In genomic region chr15:101191459-101192259, GRCm38 (mm10) we compare ENCODE assay signal across 8 mouse cellular contexts. TPM values are rescaled to one million over a fixed set of nuclear protein-coding genes. Genes with fewer than 3 reads are reported as not detected.
DNase-seq lines count a peak whose midpoint lies in the region; ATAC-seq and TF ChIP-seq lines count a peak whose summit lies in the region.

No protein-coding gene starts in this region.

- H3K4me2 ChIP-seq in limb, embryonic 14.5 days (replicated peaks; ENCODE audit: low read depth, low read length, severe bottlenecking), result no peak overlapping the region
- no peak overlapping the region for H3K4me2 ChIP-seq in midbrain, embryonic 12.5 days (replicated peaks)

- 46% methylated on average over 13 of the region's 13 CpGs for WGBS in limb, embryonic 14.5 days
- 16% methylated on average over 13 of the region's 13 CpGs for WGBS in midbrain, embryonic 12.5 days

- H3K9ac ChIP-seq in limb, embryonic 14.5 days (ENCODE audit: low read depth, low read length, severe bottlenecking), result no peak overlapping the region
- H3K9ac ChIP-seq in midbrain, embryonic 12.5 days (replicated peaks), result no peak overlapping the region; the same call in 1 of the 2 replicates

- peaks cover 29% of the 10 kb centered on the region for H3K36me3 ChIP-seq in limb, embryonic 14.5 days (ENCODE audit: control insufficient read depth, insufficient read depth, low read length)
- peaks cover 29% of the 10 kb centered on the region for H3K36me3 ChIP-seq in midbrain, embryonic 12.5 days

- TF ChIP-seq POLR2A in limb, embryonic 14.5 days (IDR thresholded peaks at IDR 0.05; ENCODE audit: borderline replicate concordance, extremely low read depth, insufficient read depth, insufficient read length), result no peak

- H3K27me3 ChIP-seq in limb, embryonic 14.5 days (ENCODE audit: control insufficient read depth, insufficient read depth, low read length), result no peaks in the 10 kb centered on the region
- H3K27me3 ChIP-seq in midbrain, embryonic 12.5 days, result no peaks in the 10 kb centered on the region

- ATAC-seq in granulocyte monocyte progenitor cell, adult 5-6 weeks (replicated peaks; ENCODE audit: poor library complexity, severe bottlenecking), result peak; percentile 68
- peak; percentile 60; the same call in 1 of the 2 replicates for ATAC-seq in limb, embryonic 14.5 days (ENCODE audit: low FRiP score, low read depth)
- peak; percentile 79 for ATAC-seq in midbrain, embryonic 12.5 days (ENCODE audit: low FRiP score, low read depth)

- H3K27ac ChIP-seq in limb, embryonic 14.5 days (replicated peaks; ENCODE audit: low read depth, low read length), result no peak overlapping the region
- peak overlapping the region; percentile 64 for H3K27ac ChIP-seq in midbrain, embryonic 12.5 days (replicated peaks)

- no peaks in the 10 kb centered on the region for H3K9me3 ChIP-seq in limb, embryonic 14.5 days (ENCODE audit: control insufficient read depth, low read length)
- H3K9me3 ChIP-seq in midbrain, embryonic 12.5 days, result no peaks in the 10 kb centered on the region

- H3K4me3 ChIP-seq in limb, embryonic 14.5 days (replicated peaks; ENCODE audit: low read length), result no peak overlapping the region
- H3K4me3 ChIP-seq in midbrain, embryonic 12.5 days, result no peak overlapping the region

- DNase-seq in layer of hippocampus, adult 9-11 months, result peak; percentile 54
- no peak for DNase-seq in layer of hippocampus, postnatal 25 days (ENCODE audit: extremely low spot score in 1 of 2, low spot score in 1 of 2)
- peak; percentile 73 for DNase-seq in brain, adult 2 months (ENCODE audit: low read depth, low spot score)
- DNase-seq in limb, embryonic 14.5 days (ENCODE audit: low spot score), result no peak
- no peak for DNase-seq in thymus, postnatal 0 days (ENCODE audit: low spot score)
- DNase-seq in spleen, adult 12 weeks (ENCODE audit: low spot score), result no peak

- peaks cover 6% of the 10 kb centered on the region; the same call in 1 of the 2 replicates for H3K4me1 ChIP-seq in limb, embryonic 14.5 days (ENCODE audit: control insufficient read depth, insufficient read depth, low read length)
- peaks cover 32% of the 10 kb centered on the region for H3K4me1 ChIP-seq in midbrain, embryonic 12.5 days

RNA-seq across cellular contexts. Expression of gene Acvr1b, which starts 17.8 kb away (rescaled TPM):
- total RNA-seq in layer of hippocampus, postnatal 25 days (2021), result 10 to 100 TPM; 82.8 to 83.1 TPM
- total RNA-seq in granulocyte monocyte progenitor cell, adult 5-6 weeks (2014; fragmentation: Nextera tagmentation), result 6.9 and 8.7 TPM in 2 replicates
- 6.9 and 9.9 TPM in 2 replicates for total RNA-seq in granulocyte monocyte progenitor cell, adult 5-6 weeks (2017)
- 27.2 and 32.8 TPM in 2 replicates for polyA plus RNA-seq in limb, embryonic 14.5 days (2012; rRNA removed)
- 12.3 and 12.9 TPM in 2 replicates for polyA plus RNA-seq in limb, embryonic 14.5 days (2014; fragmentation: Nextera tagmentation; extraction: Ambion mirVana)
- 12.6 and 14.8 TPM in 2 replicates for polyA plus RNA-seq in midbrain, embryonic 12.5 days (2016; fragmentation: Nextera tagmentation; extraction: Ambion mirVana)
- polyA plus RNA-seq in thymus, postnatal 0 days (2015; fragmentation: Nextera tagmentation; extraction: Ambion mirVana), result 3.9 and 4.6 TPM in 2 replicates

RNA-seq across cellular contexts. Expression of gene Grasp, which starts 32.3 kb away (rescaled TPM):
- total RNA-seq in layer of hippocampus, postnatal 25 days (2021), result 10 to 100 TPM; 73.1 to 77.9 TPM
- total RNA-seq in granulocyte monocyte progenitor cell, adult 5-6 weeks (2014; fragmentation: Nextera tagmentation), result 3.2 and 4.1 TPM in 2 replicates
- total RNA-seq in granulocyte monocyte progenitor cell, adult 5-6 weeks (2017), result 0.26 and 1.0 TPM in 2 replicates
- polyA plus RNA-seq in limb, embryonic 14.5 days (2012; rRNA removed), result 20.5 and 25.8 TPM in 2 replicates
- polyA plus RNA-seq in limb, embryonic 14.5 days (2014; fragmentation: Nextera tagmentation; extraction: Ambion mirVana), result 7.4 and 7.5 TPM in 2 replicates
- polyA plus RNA-seq in midbrain, embryonic 12.5 days (2016; fragmentation: Nextera tagmentation; extraction: Ambion mirVana), result 5.5 and 5.9 TPM in 2 replicates
- polyA plus RNA-seq in thymus, postnatal 0 days (2015; fragmentation: Nextera tagmentation; extraction: Ambion mirVana), result 1.2 TPM in 2 replicates

Comparison
In these comparisons a context has a peak if more than half of its experiments do, and no peak if none do; other contexts are left out.
1. DNase-seq: peak in layer of hippocampus, adult 9-11 months (single experiment) and brain, adult 2 months (single experiment); none in layer of hippocampus, postnatal 25 days (0 of 2), limb, embryonic 14.5 days (single experiment), thymus, postnatal 0 days (single experiment) and spleen, adult 12 weeks (single experiment).
2. Peak in every context shown above with its lines, with median percentiles within 50 percentile points of each other: ATAC-seq.